Mouse (Mus musculus): ENCODE data around the gene Dyrk1a. TPM values are rescaled to one million over a fixed set of nuclear protein-coding genes. Genes with fewer than 3 reads are reported as not detected.
A peak's percentile ranks its signal among the peaks of the same experiment; 100 is the strongest.

The Dyrk1a gene
- polyA plus RNA-seq, 1 experiment from 2014 or later: 8.0 TPM

- no peak for TF ChIP-seq CTCF (IDR thresholded peaks at IDR 0.05; ENCODE audit: low read depth)
Observed at GRCm38 (mm10) chr16:94590977-94591376, 21.2 kb downstream of the Dyrk1a start.

GRCm38 (mm10) chr16:94591536-94591935, 21.7 kb downstream of the Dyrk1a start:
- Histone ChIP-seq H3K9ac (ENCODE audit: low read depth, low read length) (no peak overlapping the region), H3K4me2 (replicated peaks; ENCODE audit: low read depth) (no peak overlapping the region), H3K4me1 (replicated peaks; ENCODE audit: control insufficient read depth, insufficient read depth, low read length) (peaks cover 31% of the 10 kb centered on the region), H3K4me3 (ENCODE audit: low read depth, low read length) (no peak overlapping the region), H3K36me3 (ENCODE audit: control insufficient read depth, insufficient read depth) (no peaks in the 10 kb centered on the region), H3K27ac (ENCODE audit: low read depth, low read length) (no peak overlapping the region), H3K9me3 (ENCODE audit: control insufficient read depth) (no peaks in the 10 kb centered on the region), H3K27me3 (replicated peaks; ENCODE audit: control insufficient read depth, insufficient read depth, low read length) (no peaks in the 10 kb centered on the region)
- no peak for TF ChIP-seq CTCF (IDR thresholded peaks at IDR 0.05; ENCODE audit: low read depth)
- WGBS: 74% methylated on average over 3 of the region's 3 CpGs
- ATAC-seq: no peak

More at GRCm38 (mm10) chr16:94590977-94591376, 21.2 kb downstream of the Dyrk1a start:
- no peak overlapping the region for H3K4me2 ChIP-seq (replicated peaks; ENCODE audit: low read depth)
- peaks cover 35% of the 10 kb centered on the region for H3K4me1 ChIP-seq (replicated peaks; ENCODE audit: control insufficient read depth, insufficient read depth, low read length)
- H3K4me3 ChIP-seq (ENCODE audit: low read depth, low read length): no peak overlapping the region
- 75% methylated on average over 8 of the region's 8 CpGs for WGBS
- no peak overlapping the region for H3K9ac ChIP-seq (ENCODE audit: low read depth, low read length)
- no peaks in the 10 kb centered on the region for H3K9me3 ChIP-seq (ENCODE audit: control insufficient read depth)
- H3K27ac ChIP-seq (ENCODE audit: low read depth, low read length): no peak overlapping the region
- ATAC-seq: no peak
- H3K36me3 ChIP-seq (ENCODE audit: control insufficient read depth, insufficient read depth): no peaks in the 10 kb centered on the region
- H3K27me3 ChIP-seq (replicated peaks; ENCODE audit: control insufficient read depth, insufficient read depth, low read length): no peaks in the 10 kb centered on the region

- no peak overlapping the region for H3K27ac ChIP-seq (ENCODE audit: low read depth, low read length)
- ATAC-seq: no peak
- WGBS: 39% methylated on average over 2 of the region's 2 CpGs
- no peaks in the 10 kb centered on the region for H3K9me3 ChIP-seq (ENCODE audit: control insufficient read depth)
- H3K4me3 ChIP-seq (ENCODE audit: low read depth, low read length): no peak overlapping the region
- H3K27me3 ChIP-seq (replicated peaks; ENCODE audit: control insufficient read depth, insufficient read depth, low read length): no peaks in the 10 kb centered on the region
- peaks cover 7% of the 10 kb centered on the region; the same call in 1 of the 2 replicates for H3K4me1 ChIP-seq (replicated peaks; ENCODE audit: control insufficient read depth, insufficient read depth, low read length)
- no peak overlapping the region for H3K4me2 ChIP-seq (replicated peaks; ENCODE audit: low read depth)
- H3K36me3 ChIP-seq (ENCODE audit: control insufficient read depth, insufficient read depth): no peaks in the 10 kb centered on the region
- no peak overlapping the region for H3K9ac ChIP-seq (ENCODE audit: low read depth, low read length)
- no peak for TF ChIP-seq CTCF (IDR thresholded peaks at IDR 0.05; ENCODE audit: low read depth)
Observed at GRCm38 (mm10) chr16:94596633-94597032, 26.8 kb downstream of the Dyrk1a start.

- no peaks in the 10 kb centered on the region for H3K36me3 ChIP-seq (ENCODE audit: control insufficient read depth, insufficient read depth)
- TF ChIP-seq CTCF (IDR thresholded peaks at IDR 0.05; ENCODE audit: low read depth): no peak
- no peaks in the 10 kb centered on the region for H3K27me3 ChIP-seq (replicated peaks; ENCODE audit: control insufficient read depth, insufficient read depth, low read length)
- no peak overlapping the region for H3K9ac ChIP-seq (ENCODE audit: low read depth, low read length)
- ATAC-seq: no peak
- no peak overlapping the region for H3K4me3 ChIP-seq (ENCODE audit: low read depth, low read length)
- no peak overlapping the region for H3K4me2 ChIP-seq (replicated peaks; ENCODE audit: low read depth)
- WGBS: 10% methylated on average over 1 of the region's 1 CpGs
- no peaks in the 10 kb centered on the region for H3K9me3 ChIP-seq (ENCODE audit: control insufficient read depth)
- 0 out of 2 replicates have a peak overlapping the region, but pooled peaks have one; percentile 9 for H3K27ac ChIP-seq (ENCODE audit: low read depth, low read length)
- peaks cover 7% of the 10 kb centered on the region for H3K4me1 ChIP-seq (replicated peaks; ENCODE audit: control insufficient read depth, insufficient read depth, low read length)
Observed at GRCm38 (mm10) chr16:94597640-94598039, 27.8 kb downstream of the Dyrk1a start.

DNA sequence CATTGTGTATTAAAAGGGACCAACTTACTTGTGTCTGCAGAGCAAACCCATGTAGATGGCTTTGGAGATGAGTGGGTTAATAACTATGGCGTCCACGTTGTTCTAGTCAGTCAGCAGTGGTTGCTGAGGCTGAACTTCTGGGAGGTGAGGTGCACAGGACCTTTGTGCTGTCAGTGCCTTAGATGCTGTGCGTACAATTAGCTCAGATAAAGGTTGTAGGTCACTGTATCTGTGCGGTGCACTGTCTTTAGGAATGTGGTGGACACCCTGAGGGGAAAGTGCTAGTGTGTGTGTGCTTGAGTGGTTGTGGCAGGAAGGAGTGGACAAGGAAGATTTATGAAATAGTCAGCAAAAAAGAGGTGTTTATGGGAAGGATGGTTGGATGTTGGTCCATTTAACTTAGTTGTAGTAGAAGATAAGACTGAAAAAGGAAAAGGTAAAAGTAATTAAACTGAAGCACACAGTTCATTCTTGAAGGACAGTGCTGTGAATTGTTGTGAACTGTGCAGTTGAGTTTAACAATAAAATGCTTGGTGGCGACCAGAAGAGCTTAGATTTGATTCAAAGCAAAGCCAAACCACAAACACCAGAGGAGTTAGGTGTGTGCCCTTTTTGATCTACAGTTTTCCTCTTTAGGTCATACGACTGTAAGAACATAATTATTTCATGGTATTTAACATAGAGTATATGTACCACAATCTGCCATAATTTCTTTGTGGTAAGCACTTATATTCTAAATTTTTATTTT, 30.3 kb downstream of the Dyrk1a start:
- Histone ChIP-seq H3K36me3 (ENCODE audit: control insufficient read depth, insufficient read depth) (no peaks in the 10 kb centered on the region), H3K9ac (ENCODE audit: low read depth, low read length) (no peak overlapping the region), H3K27ac (ENCODE audit: low read depth, low read length) (peak overlapping the region; percentile 37; the same call in 1 of the 2 replicates), H3K9me3 (ENCODE audit: control insufficient read depth) (no peaks in the 10 kb centered on the region), H3K4me2 (replicated peaks; ENCODE audit: low read depth) (no peak overlapping the region), H3K4me3 (ENCODE audit: low read depth, low read length) (no peak overlapping the region), H3K27me3 (replicated peaks; ENCODE audit: control insufficient read depth, insufficient read depth, low read length) (no peaks in the 10 kb centered on the region), H3K4me1 (replicated peaks; ENCODE audit: control insufficient read depth, insufficient read depth, low read length) (peaks cover 16% of the 10 kb centered on the region)
- 24% methylated on average over 6 of the region's 6 CpGs for WGBS
- TF ChIP-seq CTCF (IDR thresholded peaks at IDR 0.05; ENCODE audit: low read depth): no peak
- ATAC-seq: peak; percentile 66

DNA sequence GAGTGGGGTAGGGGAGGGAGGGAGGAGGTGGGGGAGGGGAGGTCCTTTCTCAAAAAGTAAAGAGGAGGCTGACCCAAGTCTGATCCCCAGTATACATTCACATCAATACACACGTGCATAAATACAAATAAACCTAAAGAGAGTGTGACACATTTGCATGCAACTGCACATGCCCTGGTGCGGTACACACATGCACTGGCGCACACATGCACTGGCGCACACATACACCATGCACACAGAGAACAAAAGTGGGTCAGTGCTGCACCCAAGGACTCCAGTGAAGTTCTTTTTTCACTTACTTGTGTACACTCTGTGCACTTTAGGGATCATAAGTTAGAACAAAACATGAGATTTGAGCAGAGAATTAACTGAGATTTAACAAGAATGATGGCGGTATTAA, 31.3 kb downstream of the Dyrk1a start:
- WGBS: 74% methylated on average over 5 of the region's 5 CpGs

More for the DNA sequence above, 31.3 kb downstream of the Dyrk1a start:
- Histone ChIP-seq H3K27ac (ENCODE audit: low read depth, low read length) (peak overlapping the region; percentile 47), H3K36me3 (ENCODE audit: control insufficient read depth, insufficient read depth) (no peaks in the 10 kb centered on the region), H3K9ac (ENCODE audit: low read depth, low read length) (no peak overlapping the region), H3K27me3 (replicated peaks; ENCODE audit: control insufficient read depth, insufficient read depth, low read length) (no peaks in the 10 kb centered on the region), H3K4me3 (ENCODE audit: low read depth, low read length) (no peak overlapping the region), H3K9me3 (ENCODE audit: control insufficient read depth) (no peaks in the 10 kb centered on the region), H3K4me1 (replicated peaks; ENCODE audit: control insufficient read depth, insufficient read depth, low read length) (peaks cover 16% of the 10 kb centered on the region), H3K4me2 (replicated peaks; ENCODE audit: low read depth) (no peak overlapping the region)
- no peak for ATAC-seq
- no peak for TF ChIP-seq CTCF (IDR thresholded peaks at IDR 0.05; ENCODE audit: low read depth)
